Mouse (Mus musculus) left cerebral cortex, postnatal 25 days (tissue): ENCODE measurements around the gene Sdf2. TPM values are rescaled to one million over a fixed set of nuclear protein-coding genes. Genes with fewer than 3 reads are reported as not detected.
"Not testable (repeated sequence)": the region's sequence is repeated elsewhere in the genome, so short reads cannot be mapped to it uniquely, and the experiment has no call there.

Source experiments
- DNase-seq, 2 experiments: peaks; one replicate each; pipeline ENCODE4 v3.0.0; 2022; ENCODE audit warnings: low spot score in 2 of 2, mixed read lengths in 1 of 2
- intact Hi-C: fragments of 180-260 bp; cut with DNase I; formaldehyde crosslinking; loops from one replicate; pipeline ENCODE4 v1.15.1; 2025
- total RNA-seq, 2 experiments: library from RNA; stranded (reverse); gene quantifications; 2 replicates each; pipeline ENCODE4 v1.2.3; 2021

Sdf2 gene
- total RNA-seq, 2 experiments from 2014 or later, result 67.8 to 68.8 TPM

- DNase-seq, result no peak
- intact Hi-C loops, result loop anchor here (2.0 to 5.0 kb wide), 2 partner anchors 14 to 87 kb away; no protein-coding TSS in a partner anchor
Observed at GRCm38 (mm10) chr11:78260489-78261258, 15.1 kb downstream of the Sdf2 start.

- intact Hi-C loops, result loop anchor here (2.0 to 5.0 kb wide), 2 partner anchors 15 to 86 kb away; no protein-coding TSS in a partner anchor
Observed at GRCm38 (mm10) chr11:78261380-78262352, 16.1 kb downstream of the Sdf2 start, which contains the start of gene 2610507B11Rik. TSS of gene 2610507B11Rik (plus strand) at chr11:78261752.

GRCm38 (mm10) chr11:78262550-78262949, 17.0 kb downstream of the Sdf2 start:
- intact Hi-C loops, result loop anchor here (5.0 kb wide), 1 partner anchor 85 kb away; no protein-coding TSS in a partner anchor
- peak; percentile 28 to 65 for DNase-seq

More at GRCm38 (mm10) chr11:78261380-78262352, 16.1 kb downstream of the Sdf2 start, which contains the start of gene 2610507B11Rik:
- peak; percentile 89 to 92 for DNase-seq

DNA sequence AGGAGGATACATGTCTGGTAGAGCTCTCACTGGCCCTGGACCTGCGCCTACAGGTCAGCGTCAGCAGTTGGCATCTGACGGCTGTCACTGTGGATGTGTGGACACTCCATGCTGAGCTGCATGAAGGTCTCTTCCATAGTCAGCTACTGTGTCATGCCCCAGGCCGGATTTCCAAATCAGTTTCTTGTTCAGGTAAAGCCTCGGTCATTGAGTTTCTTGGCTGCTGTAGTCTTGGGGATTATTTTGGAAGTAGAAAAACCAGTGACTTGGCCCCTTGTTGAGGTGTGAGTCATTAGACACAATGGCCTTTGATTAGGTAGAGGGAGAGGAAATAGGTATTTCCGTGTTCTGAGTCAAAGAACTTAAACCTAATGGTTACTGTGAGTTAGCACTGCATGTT, 20.0 kb downstream of the Sdf2 start:
- DNase-seq, result no peak
- intact Hi-C loops, result loop anchor here (2.0 to 5.0 kb wide), 2 partner anchors 19 to 38 kb away; no protein-coding TSS in a partner anchor

- DNase-seq, result peak; percentile 73 to 87
- intact Hi-C loops, result no loop called here
Observed at GRCm38 (mm10) chr11:78271986-78272385, 26.4 kb downstream of the Sdf2 start.

- intact Hi-C loops, result loop anchor here (5.0 kb wide), 1 partner anchor 53 kb away; no protein-coding TSS in a partner anchor
- DNase-seq, result no peak
Observed at GRCm38 (mm10) chr11:78275596-78275995, 30.1 kb downstream of the Sdf2 start.

- DNase-seq, result not testable (repeated sequence)
- intact Hi-C loops, result loop anchor here (5.0 kb wide), 1 partner anchor 54 kb away; no protein-coding TSS in a partner anchor
Observed at GRCm38 (mm10) chr11:78276169-78276568, 30.6 kb downstream of the Sdf2 start.

- no peak for DNase-seq
- intact Hi-C loops, result loop anchor here (5.0 kb wide), 1 partner anchor 57 kb away; no protein-coding TSS in a partner anchor
Observed at GRCm38 (mm10) chr11:78278853-78279252, 33.3 kb downstream of the Sdf2 start.

DNA sequence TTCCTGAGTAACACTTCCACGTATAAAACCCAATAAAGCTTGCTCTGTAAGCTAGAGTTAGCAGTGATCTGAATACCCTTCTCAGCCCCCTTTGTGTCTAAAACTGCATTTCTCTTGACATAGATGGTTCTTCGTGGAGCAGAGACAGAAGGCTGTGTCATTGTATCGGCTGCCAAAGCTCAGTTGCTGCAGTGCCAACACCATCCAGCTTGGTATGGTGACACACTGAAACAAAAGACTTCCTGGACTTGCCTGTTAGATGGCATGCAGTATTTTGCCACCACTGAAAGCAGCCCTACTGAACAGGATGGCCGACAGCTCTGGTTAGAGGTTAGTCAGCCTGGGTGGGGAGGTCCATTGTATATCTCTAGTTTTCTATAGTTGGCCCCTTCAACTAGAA, 34.0 kb downstream of the Sdf2 start:
- intact Hi-C loops, result loop anchor here (5.0 kb wide), 1 partner anchor 57 kb away; no protein-coding TSS in a partner anchor
- DNase-seq, result no peak

DNA sequence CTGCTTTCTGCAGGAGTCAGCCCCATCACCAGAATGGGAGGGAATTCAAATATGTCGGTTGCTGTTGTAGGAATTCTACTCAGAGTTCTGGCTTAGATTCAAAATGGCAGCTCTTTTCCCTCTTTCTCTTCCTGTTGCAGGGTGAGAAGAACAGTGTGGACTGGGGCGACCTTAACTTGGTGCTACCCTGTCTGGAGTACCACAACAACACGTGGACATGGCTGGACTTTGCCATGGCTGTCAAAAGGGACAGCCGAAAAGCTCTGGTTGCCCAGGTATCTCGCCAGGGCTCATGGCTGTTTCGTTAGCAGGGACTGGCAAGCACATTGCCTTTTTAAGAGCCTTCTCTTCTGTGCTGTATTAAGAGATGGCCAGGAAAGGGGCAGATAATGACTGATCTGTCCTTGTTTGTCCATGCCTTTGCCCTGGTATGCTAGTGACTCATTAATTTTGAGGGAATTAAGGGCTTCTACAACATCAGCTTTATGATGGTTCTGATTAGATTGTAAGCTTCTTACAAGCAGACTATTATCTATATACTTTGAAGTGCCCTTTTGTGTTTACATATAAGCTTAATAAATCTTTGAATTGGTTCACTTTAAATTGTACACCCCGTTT, 43.7 kb downstream of the Sdf2 start:
- intact Hi-C loops, result no loop called here
- no peak for DNase-seq

GRCm38 (mm10) chr11:78290654-78291053, 45.1 kb downstream of the Sdf2 start, which contains the start of gene BC030499:
TSS of gene BC030499 (plus strand) at chr11:78290841.
- intact Hi-C loops, result no loop called here
- DNase-seq, result peak; percentile 42 to 81

DNA sequence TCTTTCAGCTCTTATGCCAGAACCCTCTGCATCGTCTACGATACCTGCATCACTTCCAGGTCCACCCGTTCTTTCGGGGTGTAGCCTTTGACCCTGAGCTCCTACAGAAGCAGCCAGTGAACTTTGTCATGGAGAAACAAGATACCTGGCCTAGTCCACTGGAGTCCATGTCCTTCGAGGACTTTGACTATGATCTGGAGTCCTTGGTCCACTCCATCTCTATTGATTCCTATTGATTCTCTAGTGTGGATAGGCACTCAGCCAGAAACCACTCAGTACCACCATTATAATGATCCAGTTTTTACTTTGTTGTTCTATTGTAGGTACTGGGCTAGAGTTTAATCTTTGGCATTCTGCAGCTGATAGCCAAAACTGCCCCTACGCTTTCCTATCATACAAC, 49.0 kb downstream of the Sdf2 start:
- intact Hi-C loops, result no loop called here
- DNase-seq, result no peak

- DNase-seq, result no peak
- intact Hi-C loops, result loop anchor here (1.0 kb wide), 1 partner anchor 27 kb away; the partner anchor contains the start of gene Pigs
Observed at GRCm38 (mm10) chr11:78300917-78301316, 55.4 kb downstream of the Sdf2 start.

DNA sequence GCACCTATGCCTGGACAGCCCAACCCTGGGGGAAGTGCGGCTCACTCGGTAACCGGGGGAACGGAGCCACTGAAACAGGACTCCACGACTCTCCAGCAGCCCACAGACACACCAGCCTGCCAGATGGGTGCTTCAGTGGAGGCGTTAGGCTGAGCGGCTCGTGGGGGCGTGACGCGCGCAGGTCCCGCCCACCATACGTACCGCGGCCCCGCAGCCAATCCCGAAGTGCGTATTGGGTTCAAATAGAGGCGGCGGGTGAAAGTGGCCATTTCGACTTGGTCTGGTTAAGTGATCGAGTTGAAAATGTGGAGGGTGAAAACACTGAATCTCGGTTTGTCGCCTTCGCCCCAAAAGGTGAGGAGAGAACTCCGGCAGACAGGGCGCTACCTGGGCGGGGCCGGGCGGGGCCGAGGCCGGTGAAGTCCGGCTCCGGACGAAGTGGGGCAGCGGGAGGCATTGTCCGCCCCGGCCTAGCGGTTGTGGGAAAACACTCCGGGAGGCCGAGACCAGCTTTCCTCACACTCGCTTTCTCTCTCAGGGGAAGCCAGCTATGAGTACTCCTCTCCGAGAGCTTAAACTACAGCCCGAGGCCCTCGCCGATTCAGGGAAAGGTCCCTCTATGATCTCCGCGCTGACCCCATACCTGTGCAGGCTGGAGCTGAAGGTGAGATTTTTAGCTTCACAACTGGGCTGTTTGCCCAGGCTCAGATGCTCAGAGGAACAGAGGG, 56.0 kb downstream of the Sdf2 start, which contains the start of gene Spag5:
Spag5 (plus strand) TSS at position 173 of the 728 bp plus-strand sequence.
- intact Hi-C loops, result loop anchor here (1.0 kb wide), 1 partner anchor 27 kb away; the partner anchor contains the start of gene Pigs

More for the DNA sequence above, 56.0 kb downstream of the Sdf2 start, which contains the start of gene Spag5:
- DNase-seq, result peak; percentile 90 to 97
